Mouse (Mus musculus): ENCODE results near the gene Cd300lb. TPM values are rescaled to one million over a fixed set of nuclear protein-coding genes. Genes with fewer than 3 reads are reported as not detected.
A peak's percentile ranks its signal among the peaks of the same experiment; 100 is the strongest.

Cd300lb gene
- polyA plus RNA-seq, 1 experiment from 2014 or later: 0.89 TPM

DNA sequence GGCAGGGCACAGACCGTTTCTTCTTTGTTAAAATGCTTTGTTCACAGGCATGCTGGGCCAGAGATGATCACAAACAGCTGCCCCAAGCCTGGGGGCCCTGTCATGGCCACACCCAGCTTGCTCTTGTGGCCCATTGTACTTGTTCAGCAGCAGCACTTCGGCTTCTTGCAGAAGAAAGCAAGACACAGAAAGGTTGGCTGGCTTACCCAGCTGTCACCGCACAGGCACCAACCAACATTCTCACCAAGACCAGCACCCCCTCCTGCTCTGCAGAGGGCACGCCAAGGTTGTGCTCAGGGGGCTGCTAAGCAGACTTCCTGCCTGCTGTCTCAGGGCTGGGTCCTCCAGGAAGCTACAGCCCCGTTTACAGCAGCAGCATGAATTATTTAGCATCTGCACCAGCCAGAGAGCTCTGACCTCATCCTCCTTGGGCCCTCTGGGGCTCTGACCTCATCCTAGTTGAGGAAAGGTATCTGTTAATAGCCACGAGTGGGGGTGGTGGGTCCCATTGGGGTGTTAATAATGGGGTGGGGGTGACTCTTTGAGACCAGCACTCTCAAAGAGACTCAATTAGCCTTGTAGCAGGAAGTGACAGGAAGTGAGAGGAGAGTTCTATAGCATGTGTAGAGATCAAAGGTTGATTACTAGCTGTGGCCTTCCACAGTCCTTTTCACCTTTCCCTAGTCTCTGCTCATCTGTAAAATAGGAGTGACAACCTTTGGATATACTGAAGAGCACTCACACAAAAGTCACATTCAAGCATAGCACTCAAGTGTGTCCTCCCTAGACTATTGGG lies 61.0 kb downstream of the Cd300lb start:
- H3K4me3 ChIP-seq: no peak overlapping the region
- WGBS: 25% methylated on average over 6 of the region's 6 CpGs
- H3K4me1 ChIP-seq (replicated peaks): peaks cover 30% of the 10 kb centered on the region
- peak overlapping the region; percentile 11; the same call in 1 of the 2 replicates for H3K27ac ChIP-seq (ENCODE audit: poor library complexity, severe bottlenecking)
- peak; percentile 16; the same call in 1 of the 2 replicates for ATAC-seq (ENCODE audit: insufficient number of reproducible peaks, low FRiP score)
- peaks cover 22% of the 10 kb centered on the region for H3K36me3 ChIP-seq
- no peak overlapping the region for H3K9ac ChIP-seq
- H3K4me2 ChIP-seq: no peak overlapping the region
- H3K27me3 ChIP-seq (replicated peaks): no peaks in the 10 kb centered on the region
- H3K9me3 ChIP-seq (replicated peaks): no peaks in the 10 kb centered on the region

Other genes with a start within 250 kb of the Cd300lb start
- 0.27 and 0.32 TPM in 2 replicates for gene Dnaic2, start 207.0 kb downstream of the Cd300lb start, polyA plus RNA-seq (2016; fragmentation: Nextera tagmentation; extraction: Ambion mirVana)
- gene Kif19a, start 169.0 kb downstream of the Cd300lb start, polyA plus RNA-seq (2016; fragmentation: Nextera tagmentation; extraction: Ambion mirVana): 0.32 TPM in 1 of 2 replicates, not detected in the other
- 0.18 TPM in 1 of 2 replicates, not detected in the other for gene Btbd17, start 138.4 kb downstream of the Cd300lb start, polyA plus RNA-seq (2016; fragmentation: Nextera tagmentation; extraction: Ambion mirVana)
- gene Gpr142, start 135.5 kb downstream of the Cd300lb start, polyA plus RNA-seq (2016; fragmentation: Nextera tagmentation; extraction: Ambion mirVana): not detected in 2 replicates
- 26.6 and 26.7 TPM in 2 replicates for gene Gprc5c, start 83.2 kb downstream of the Cd300lb start, polyA plus RNA-seq (2016; fragmentation: Nextera tagmentation; extraction: Ambion mirVana)
- gene Cd300a, start 44.3 kb downstream of the Cd300lb start, polyA plus RNA-seq (2016; fragmentation: Nextera tagmentation; extraction: Ambion mirVana): 0.40 and 0.41 TPM in 2 replicates
- not detected in 2 replicates for gene Cd300c, start 34.8 kb upstream of the Cd300lb start, polyA plus RNA-seq (2016; fragmentation: Nextera tagmentation; extraction: Ambion mirVana)
- not detected in 2 replicates for gene Cd300ld, start 55.5 kb upstream of the Cd300lb start, polyA plus RNA-seq (2016; fragmentation: Nextera tagmentation; extraction: Ambion mirVana)
- 0.42 and 0.87 TPM in 2 replicates for gene Cd300c2, start 67.5 kb upstream of the Cd300lb start, polyA plus RNA-seq (2016; fragmentation: Nextera tagmentation; extraction: Ambion mirVana)
- gene Cd300ld2, start 81.8 kb upstream of the Cd300lb start, polyA plus RNA-seq (2016; fragmentation: Nextera tagmentation; extraction: Ambion mirVana): not detected in 2 replicates
- not detected in 2 replicates for gene Cd300ld4, start 92.6 kb upstream of the Cd300lb start, polyA plus RNA-seq (2016; fragmentation: Nextera tagmentation; extraction: Ambion mirVana)
- not detected in 2 replicates for gene Cd300ld5, start 103.4 kb upstream of the Cd300lb start, polyA plus RNA-seq (2016; fragmentation: Nextera tagmentation; extraction: Ambion mirVana)
- gene Cd300ld3, start 114.0 kb upstream of the Cd300lb start, polyA plus RNA-seq (2016; fragmentation: Nextera tagmentation; extraction: Ambion mirVana): not detected in 2 replicates
- gene Cd300e, start 127.8 kb upstream of the Cd300lb start, polyA plus RNA-seq (2016; fragmentation: Nextera tagmentation; extraction: Ambion mirVana): not detected in 2 replicates
- 1.8 TPM in 2 replicates for gene Rab37, start 157.0 kb upstream of the Cd300lb start, polyA plus RNA-seq (2016; fragmentation: Nextera tagmentation; extraction: Ambion mirVana)
- gene Cd300lf, start 199.6 kb upstream of the Cd300lb start, polyA plus RNA-seq (2016; fragmentation: Nextera tagmentation; extraction: Ambion mirVana): 0.09 and 0.10 TPM in 2 replicates
- 21.0 and 22.2 TPM in 2 replicates for gene Slc9a3r1, start 229.0 kb upstream of the Cd300lb start, polyA plus RNA-seq (2016; fragmentation: Nextera tagmentation; extraction: Ambion mirVana)

All from heart, embryonic 12.5 days (tissue).